Mouse (Mus musculus): ENCODE results near the gene 2310022A10Rik.

GRCm38 (mm10) chr7:27627707-27628106, 74.7 kb downstream of the 2310022A10Rik start:
- no peak for TF ChIP-seq CTCF (IDR thresholded peaks at IDR 0.05; ENCODE audit: low read depth, low read length)
- TF ChIP-seq GATA1 (IDR thresholded peaks at IDR 0.05; ENCODE audit: borderline replicate concordance, low read length), result no peak
